Mouse (Mus musculus): ENCODE data around the gene Rtp4.

Rtp4 gene

GRCm38 (mm10) chr16:23520235-23520871, at the start of gene Rtp4, which contains the start of gene Masp1:
Rtp4 (plus strand) TSS chr16:23520291.
Masp1 (minus strand) TSS chr16:23520815.
- DNase-seq (ENCODE audit: low spot score): peak; percentile 20

GRCm38 (mm10) chr16:23471551-23471950, 48.5 kb upstream of the Rtp4 start:
- DNase-seq (ENCODE audit: low spot score): no peak

- no peak for DNase-seq (ENCODE audit: low spot score)
These were observed 48.0 kb upstream of the Rtp4 start for GRCm38 (mm10) chr16:23472046-23472445.

- no peak for DNase-seq (ENCODE audit: low spot score)
These were observed 44.4 kb upstream of the Rtp4 start for GRCm38 (mm10) chr16:23475651-23476050.

GRCm38 (mm10) chr16:23476598-23476997, 43.5 kb upstream of the Rtp4 start:
- DNase-seq (ENCODE audit: low spot score): no peak

GRCm38 (mm10) chr16:23479872-23480603, 40.1 kb upstream of the Rtp4 start:
- no peak for DNase-seq (ENCODE audit: low spot score)

- DNase-seq (ENCODE audit: low spot score): no peak
These were observed 37.9 kb upstream of the Rtp4 start for GRCm38 (mm10) chr16:23482218-23482617.

GRCm38 (mm10) chr16:23482846-23483245, 37.2 kb upstream of the Rtp4 start:
- no peak for DNase-seq (ENCODE audit: low spot score)

GRCm38 (mm10) chr16:23483292-23483691, 36.8 kb upstream of the Rtp4 start:
- DNase-seq (ENCODE audit: low spot score): no peak

- DNase-seq (ENCODE audit: low spot score): no peak
These were observed 27.3 kb upstream of the Rtp4 start for GRCm38 (mm10) chr16:23492783-23493182.

GRCm38 (mm10) chr16:23496245-23496924, 23.7 kb upstream of the Rtp4 start:
- DNase-seq (ENCODE audit: low spot score): no peak

- no peak for DNase-seq (ENCODE audit: low spot score)
These were observed 22.7 kb upstream of the Rtp4 start for GRCm38 (mm10) chr16:23497440-23497839.

GRCm38 (mm10) chr16:23497881-23498280, 22.2 kb upstream of the Rtp4 start:
- no peak for DNase-seq (ENCODE audit: low spot score)

- DNase-seq (ENCODE audit: low spot score): no peak
These were observed 21.4 kb upstream of the Rtp4 start for GRCm38 (mm10) chr16:23498691-23499131.

- DNase-seq (ENCODE audit: low spot score): no peak
These were observed 19.5 kb upstream of the Rtp4 start for GRCm38 (mm10) chr16:23500558-23500957.

- no peak for DNase-seq (ENCODE audit: low spot score)
These were observed 18.8 kb upstream of the Rtp4 start for GRCm38 (mm10) chr16:23501288-23501687.

GRCm38 (mm10) chr16:23502478-23502877, 17.6 kb upstream of the Rtp4 start:
- DNase-seq (ENCODE audit: low spot score): no peak

GRCm38 (mm10) chr16:23503351-23503750, 16.7 kb upstream of the Rtp4 start:
- no peak for DNase-seq (ENCODE audit: low spot score)

GRCm38 (mm10) chr16:23504320-23504744, 15.8 kb upstream of the Rtp4 start:
- no peak for DNase-seq (ENCODE audit: low spot score)

- DNase-seq (ENCODE audit: low spot score): no peak
These were observed 14.0 kb upstream of the Rtp4 start for GRCm38 (mm10) chr16:23505904-23506687.

- no peak for DNase-seq (ENCODE audit: low spot score)
These were observed 8.7 kb upstream of the Rtp4 start for GRCm38 (mm10) chr16:23511166-23511935.

Measured in MN1 (cell line).